Mouse (Mus musculus): ENCODE data around the gene Olfr750. TPM values are rescaled to one million over a fixed set of nuclear protein-coding genes. Genes with fewer than 3 reads are reported as not detected.

The Olfr750 gene
- 0.07 TPM in 1 of 2 replicates, not detected in the other for polyA plus RNA-seq (2015; fragmentation: Nextera tagmentation; extraction: Ambion mirVana)

DNA sequence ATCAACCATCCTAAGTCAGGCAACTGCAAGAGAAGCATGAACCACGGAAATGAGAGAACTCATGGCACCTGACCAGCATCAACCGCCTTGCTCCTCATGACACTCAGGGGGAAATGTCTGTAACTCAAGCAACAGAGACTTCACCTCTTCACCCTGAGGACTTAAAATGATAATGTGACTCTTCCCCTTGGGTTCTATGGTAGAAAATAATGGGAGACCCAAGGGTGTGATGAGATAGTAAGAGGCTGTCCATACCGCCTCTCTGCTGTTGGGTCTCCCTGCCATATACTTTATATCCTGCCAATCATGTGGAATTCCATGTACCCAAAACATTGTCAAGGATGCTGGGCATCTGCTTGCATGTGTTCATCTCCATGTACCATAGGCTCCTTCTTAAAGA, at the start of gene Olfr750:
TSS of gene Olfr750 (minus strand) at position 101 of the 400 bp plus-strand sequence.
- no peak within 1 kb of the TSS for H3K4me3 ChIP-seq (ENCODE audit: low read depth, low read length)
- no peaks in the 10 kb centered on the region for H3K9me3 ChIP-seq (replicated peaks; ENCODE audit: control insufficient read depth, low read length, poor library complexity, severe bottlenecking)
- H3K36me3 ChIP-seq (ENCODE audit: control insufficient read depth, insufficient read depth, low read length) = no peaks in the 10 kb centered on the region
- H3K27ac ChIP-seq (ENCODE audit: low read length) = no peak within 1 kb of the TSS
- H3K4me2 ChIP-seq (ENCODE audit: low read length) = no peak within 1 kb of the TSS
- ATAC-seq = no peak
- WGBS = 82% methylated on average over 3 of the region's 3 CpGs
- no peak within 1 kb of the TSS for H3K9ac ChIP-seq (ENCODE audit: low read depth, low read length)
- no peaks in the 10 kb centered on the region for H3K27me3 ChIP-seq (ENCODE audit: control insufficient read depth, insufficient read depth, low read depth, low read length)
- no peaks in the 10 kb centered on the region for H3K4me1 ChIP-seq (ENCODE audit: control insufficient read depth, insufficient read depth, low read length)

DNA sequence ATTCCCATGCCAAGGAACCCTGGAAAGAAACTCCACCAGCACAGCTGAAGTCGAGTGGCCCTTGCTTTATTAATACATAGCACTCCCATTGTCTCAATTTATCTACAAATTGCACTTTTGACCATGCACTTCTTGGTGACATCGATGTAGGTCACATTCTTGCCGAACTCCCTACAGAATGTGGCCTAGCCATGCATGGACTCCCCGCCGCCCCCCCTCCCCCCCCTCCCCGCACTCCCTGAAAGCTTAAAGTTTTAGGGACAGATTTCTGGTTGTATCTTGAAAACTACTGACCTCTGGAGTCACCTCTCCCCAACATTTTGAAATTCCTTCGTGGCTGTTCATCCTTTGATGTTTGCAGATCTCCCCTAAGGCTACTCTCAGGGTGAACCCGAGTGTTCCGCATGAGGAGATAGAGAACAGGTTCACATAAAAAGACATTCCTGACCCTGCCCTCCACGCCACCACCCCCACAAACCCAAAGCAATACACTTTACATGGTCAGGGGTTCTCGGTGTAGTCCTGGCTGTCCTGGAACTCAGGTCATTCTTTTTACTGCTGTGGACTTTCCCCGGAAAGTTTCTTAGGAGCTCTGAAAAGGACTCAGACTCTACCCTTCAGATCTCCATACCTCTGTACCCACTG, 39.8 kb upstream of the Olfr750 start, which contains the start of gene Eddm3b:
TSS of gene Eddm3b (plus strand) at position 511 of the 645 bp plus-strand sequence.
- H3K9me3 ChIP-seq (replicated peaks; ENCODE audit: control insufficient read depth, low read length, poor library complexity, severe bottlenecking) = 0 out of 2 replicates have a peak, but pooled peaks cover 2% of the 10 kb centered on the region
- H3K36me3 ChIP-seq (ENCODE audit: control insufficient read depth, insufficient read depth, low read length) = no peaks in the 10 kb centered on the region
- no peak within 1 kb of the TSS for H3K9ac ChIP-seq (ENCODE audit: low read depth, low read length)
- H3K4me2 ChIP-seq (ENCODE audit: low read length) = peak within 1 kb of the TSS; percentile 31; the same call in 1 of the 2 replicates
- H3K4me3 ChIP-seq (ENCODE audit: low read depth, low read length) = no peak within 1 kb of the TSS
- no peak within 1 kb of the TSS for H3K27ac ChIP-seq (ENCODE audit: low read length)
- WGBS = 41% methylated on average over 12 of the region's 12 CpGs
- no peak for ATAC-seq
- no peaks in the 10 kb centered on the region for H3K27me3 ChIP-seq (ENCODE audit: control insufficient read depth, insufficient read depth, low read depth, low read length)
- no peaks in the 10 kb centered on the region for H3K4me1 ChIP-seq (ENCODE audit: control insufficient read depth, insufficient read depth, low read length)

DNA sequence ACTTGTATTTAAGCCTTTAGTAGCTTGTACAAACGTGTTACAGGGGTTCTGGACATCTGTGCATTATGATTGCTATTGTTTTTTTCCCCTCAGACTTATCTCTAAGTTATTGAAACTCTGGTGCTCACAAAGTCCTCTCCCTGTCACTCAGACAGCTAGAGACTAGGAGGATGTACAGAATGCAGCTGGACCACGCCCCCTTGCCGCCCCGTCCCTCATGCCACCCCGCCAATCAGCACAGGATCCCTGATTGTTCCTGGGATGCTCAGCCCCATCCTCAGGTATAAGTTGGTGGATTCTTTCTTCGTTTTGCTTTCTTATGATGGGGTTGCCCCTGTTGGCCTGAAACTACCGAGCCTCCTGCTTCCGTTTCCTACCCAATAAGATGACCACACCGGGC, 39.2 kb upstream of the Olfr750 start:
- 25% methylated on average over 9 of the region's 9 CpGs for WGBS

DNA sequence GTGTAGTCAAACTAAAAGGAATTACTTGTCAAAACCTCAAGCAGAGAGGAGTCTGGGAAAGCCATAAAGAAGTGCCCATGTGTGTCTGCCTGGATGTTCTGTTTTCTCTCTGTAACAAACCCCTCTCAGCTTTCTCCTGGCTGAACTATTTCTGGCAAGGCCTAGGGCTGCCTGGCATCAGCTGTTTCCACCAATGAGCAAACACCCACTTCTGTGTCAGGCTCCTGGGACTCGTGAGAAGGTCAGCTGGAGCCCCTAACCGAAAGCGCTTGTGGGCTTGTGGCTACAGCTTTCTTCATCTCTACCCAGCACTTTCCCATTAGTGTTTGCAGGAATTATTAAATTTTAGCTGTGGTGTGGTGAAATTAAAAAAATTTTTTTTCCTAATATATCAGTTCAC, 37.7 kb upstream of the Olfr750 start:
- no peak overlapping the region for H3K27ac ChIP-seq (ENCODE audit: low read length)
- no peak overlapping the region for H3K4me3 ChIP-seq (ENCODE audit: low read depth, low read length)
- no peak overlapping the region for H3K4me2 ChIP-seq (ENCODE audit: low read length)
- no peaks in the 10 kb centered on the region for H3K4me1 ChIP-seq (ENCODE audit: control insufficient read depth, insufficient read depth, low read length)
- H3K27me3 ChIP-seq (ENCODE audit: control insufficient read depth, insufficient read depth, low read depth, low read length) = no peaks in the 10 kb centered on the region
- H3K9me3 ChIP-seq (replicated peaks; ENCODE audit: control insufficient read depth, low read length, poor library complexity, severe bottlenecking) = no peaks in the 10 kb centered on the region
- no peaks in the 10 kb centered on the region for H3K36me3 ChIP-seq (ENCODE audit: control insufficient read depth, insufficient read depth, low read length)
- ATAC-seq = no peak
- no peak overlapping the region for H3K9ac ChIP-seq (ENCODE audit: low read depth, low read length)
- 80% methylated on average over 3 of the region's 3 CpGs for WGBS

More for the DNA sequence above, 39.2 kb upstream of the Olfr750 start:
- Histone ChIP-seq H3K9ac (ENCODE audit: low read depth, low read length) (no peak overlapping the region), H3K27me3 (ENCODE audit: control insufficient read depth, insufficient read depth, low read depth, low read length) (no peaks in the 10 kb centered on the region), H3K4me1 (ENCODE audit: control insufficient read depth, insufficient read depth, low read length) (no peaks in the 10 kb centered on the region), H3K4me2 (ENCODE audit: low read length) (peak overlapping the region; percentile 31; the same call in 1 of the 2 replicates), H3K27ac (ENCODE audit: low read length) (no peak overlapping the region), H3K9me3 (replicated peaks; ENCODE audit: control insufficient read depth, low read length, poor library complexity, severe bottlenecking) (no peaks in the 10 kb centered on the region), H3K4me3 (ENCODE audit: low read depth, low read length) (no peak overlapping the region), H3K36me3 (ENCODE audit: control insufficient read depth, insufficient read depth, low read length) (no peaks in the 10 kb centered on the region)
- no peak for ATAC-seq

DNA sequence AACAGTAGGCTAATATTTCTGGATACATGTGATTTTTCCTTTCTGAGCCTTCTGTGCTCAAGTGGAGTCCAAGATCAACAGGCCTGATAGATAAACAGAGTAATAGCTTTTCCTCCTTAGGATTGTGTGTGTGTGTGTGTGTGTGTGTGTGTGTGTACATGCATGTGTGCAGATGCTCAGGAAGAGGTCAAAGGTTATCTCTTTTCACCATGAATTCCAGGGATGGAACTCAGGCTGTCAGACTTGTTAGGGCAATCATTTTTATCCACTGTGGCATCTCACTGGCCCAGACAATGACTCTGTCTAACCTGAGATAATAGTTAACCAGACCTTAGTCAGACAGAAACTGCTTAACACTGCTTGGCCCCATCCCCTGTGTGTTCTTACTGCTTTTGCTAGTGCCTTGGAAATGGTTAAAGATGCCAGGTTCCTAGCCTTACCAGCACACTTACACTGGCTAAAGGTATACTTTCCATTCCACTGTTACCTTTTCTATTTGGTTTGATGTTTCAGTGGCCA, 32.3 kb upstream of the Olfr750 start:
- Histone ChIP-seq H3K36me3 (ENCODE audit: control insufficient read depth, insufficient read depth, low read length) (no peaks in the 10 kb centered on the region), H3K9me3 (replicated peaks; ENCODE audit: control insufficient read depth, low read length, poor library complexity, severe bottlenecking) (no peaks in the 10 kb centered on the region), H3K4me2 (ENCODE audit: low read length) (no peak overlapping the region), H3K9ac (ENCODE audit: low read depth, low read length) (no peak overlapping the region), H3K27me3 (ENCODE audit: control insufficient read depth, insufficient read depth, low read depth, low read length) (no peaks in the 10 kb centered on the region), H3K4me3 (ENCODE audit: low read depth, low read length) (no peak overlapping the region), H3K27ac (ENCODE audit: low read length) (no peak overlapping the region), H3K4me1 (ENCODE audit: control insufficient read depth, insufficient read depth, low read length) (no peaks in the 10 kb centered on the region)
- no peak for ATAC-seq

DNA sequence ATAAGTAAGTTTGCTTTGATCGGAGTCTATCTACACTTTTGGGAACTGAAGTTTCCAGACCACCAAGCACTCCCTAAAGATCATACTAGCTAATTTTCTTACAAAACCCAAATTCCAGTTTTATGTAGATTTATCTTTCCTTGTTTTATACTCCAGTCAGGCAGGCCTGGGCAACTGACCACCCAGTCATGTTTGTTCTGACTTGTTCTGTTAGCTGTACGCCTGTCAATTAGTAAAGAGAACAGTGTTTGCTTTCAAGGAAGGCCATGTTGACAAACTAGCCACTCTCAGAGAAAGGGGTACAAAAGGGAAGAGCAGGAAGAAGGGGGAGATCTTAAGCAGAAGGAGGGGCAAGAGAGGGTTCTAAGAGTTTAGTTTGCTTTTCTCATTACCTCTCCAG, 30.1 kb upstream of the Olfr750 start:
- no peaks in the 10 kb centered on the region for H3K9me3 ChIP-seq (replicated peaks; ENCODE audit: control insufficient read depth, low read length, poor library complexity, severe bottlenecking)
- H3K4me1 ChIP-seq (ENCODE audit: control insufficient read depth, insufficient read depth, low read length) = no peaks in the 10 kb centered on the region
- H3K9ac ChIP-seq (ENCODE audit: low read depth, low read length) = no peak overlapping the region
- no peaks in the 10 kb centered on the region for H3K36me3 ChIP-seq (ENCODE audit: control insufficient read depth, insufficient read depth, low read length)
- no peaks in the 10 kb centered on the region for H3K27me3 ChIP-seq (ENCODE audit: control insufficient read depth, insufficient read depth, low read depth, low read length)
- ATAC-seq = no peak
- 86% methylated on average over 2 of the region's 2 CpGs for WGBS
- no peak overlapping the region for H3K4me2 ChIP-seq (ENCODE audit: low read length)
- no peak overlapping the region for H3K27ac ChIP-seq (ENCODE audit: low read length)
- no peak overlapping the region for H3K4me3 ChIP-seq (ENCODE audit: low read depth, low read length)

DNA sequence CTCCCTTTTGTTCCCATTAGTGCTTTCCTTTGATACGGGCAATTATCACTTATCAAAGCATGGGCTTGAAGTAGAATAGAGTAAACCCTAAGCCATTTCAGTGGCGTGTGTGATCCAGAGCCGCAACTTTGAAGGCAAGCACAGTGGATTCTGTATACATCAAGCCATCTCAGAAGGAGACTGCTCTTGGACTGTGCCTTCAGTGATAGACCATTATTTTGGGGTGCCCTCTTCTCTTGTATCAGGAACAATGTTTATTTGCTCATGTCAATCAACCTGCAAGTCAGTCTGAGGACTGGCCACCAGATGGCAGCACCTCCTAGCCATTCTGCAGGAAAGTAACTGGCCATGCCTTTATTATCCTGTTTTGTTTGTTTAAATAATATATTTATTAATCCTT, 29.0 kb upstream of the Olfr750 start:
- peak; percentile 37; the same call in 1 of the 2 replicates for ATAC-seq
- no peaks in the 10 kb centered on the region for H3K9me3 ChIP-seq (replicated peaks; ENCODE audit: control insufficient read depth, low read length, poor library complexity, severe bottlenecking)
- no peak overlapping the region for H3K27ac ChIP-seq (ENCODE audit: low read length)
- no peak overlapping the region for H3K4me3 ChIP-seq (ENCODE audit: low read depth, low read length)
- no peak overlapping the region for H3K9ac ChIP-seq (ENCODE audit: low read depth, low read length)
- no peaks in the 10 kb centered on the region for H3K4me1 ChIP-seq (ENCODE audit: control insufficient read depth, insufficient read depth, low read length)
- no peaks in the 10 kb centered on the region for H3K36me3 ChIP-seq (ENCODE audit: control insufficient read depth, insufficient read depth, low read length)
- WGBS = 60% methylated on average over 3 of the region's 3 CpGs
- H3K27me3 ChIP-seq (ENCODE audit: control insufficient read depth, insufficient read depth, low read depth, low read length) = no peaks in the 10 kb centered on the region
- H3K4me2 ChIP-seq (ENCODE audit: low read length) = no peak overlapping the region

DNA sequence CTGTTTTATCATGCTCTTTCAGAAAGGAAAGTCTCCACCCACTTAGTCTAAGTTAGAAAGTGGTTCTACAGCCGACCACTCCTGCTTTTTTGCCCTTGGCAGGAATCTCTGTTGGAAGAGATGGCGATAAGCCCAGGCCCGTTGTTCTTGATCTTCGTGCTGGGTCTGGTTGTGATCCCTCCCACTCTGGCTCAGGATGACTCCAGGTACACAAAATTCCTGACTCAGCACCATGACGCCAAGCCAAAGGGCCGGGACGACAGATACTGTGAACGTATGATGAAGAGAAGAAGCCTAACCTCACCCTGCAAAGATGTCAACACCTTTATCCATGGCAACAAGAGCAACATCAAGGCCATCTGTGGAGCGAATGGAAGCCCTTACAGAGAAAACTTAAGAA, 27.0 kb upstream of the Olfr750 start:
- Histone ChIP-seq H3K9ac (ENCODE audit: low read depth, low read length) (no peak overlapping the region), H3K27ac (ENCODE audit: low read length) (no peak overlapping the region), H3K36me3 (ENCODE audit: control insufficient read depth, insufficient read depth, low read length) (no peaks in the 10 kb centered on the region), H3K27me3 (ENCODE audit: control insufficient read depth, insufficient read depth, low read depth, low read length) (no peaks in the 10 kb centered on the region), H3K4me1 (ENCODE audit: control insufficient read depth, insufficient read depth, low read length) (no peaks in the 10 kb centered on the region), H3K9me3 (replicated peaks; ENCODE audit: control insufficient read depth, low read length, poor library complexity, severe bottlenecking) (no peaks in the 10 kb centered on the region), H3K4me3 (ENCODE audit: low read depth, low read length) (no peak overlapping the region), H3K4me2 (ENCODE audit: low read length) (no peak overlapping the region)
- whole genome bisulfite sequencing = 78% methylated on average over 9 of the region's 9 CpGs
- no peak for ATAC-seq

DNA sequence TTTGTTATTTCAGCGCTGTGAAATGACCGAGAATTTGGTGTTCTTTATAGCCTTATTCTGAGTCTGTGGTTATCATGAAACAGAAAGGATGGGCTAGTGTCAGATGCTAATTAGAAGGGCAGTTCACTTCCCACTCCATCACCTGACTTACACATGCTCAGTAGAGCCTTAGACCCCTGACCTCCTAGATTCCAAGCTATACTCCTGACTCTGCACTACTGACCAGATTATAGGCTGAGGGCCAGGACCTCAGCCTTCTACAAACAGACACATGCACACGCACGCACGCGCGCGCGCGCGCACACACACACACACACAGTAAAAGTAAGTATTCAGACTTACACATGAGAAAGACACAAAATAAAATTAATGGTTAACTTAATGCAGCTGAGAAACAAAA, 24.7 kb upstream of the Olfr750 start:
- Histone ChIP-seq H3K27me3 (ENCODE audit: control insufficient read depth, insufficient read depth, low read depth, low read length) (no peaks in the 10 kb centered on the region), H3K27ac (ENCODE audit: low read length) (no peak overlapping the region), H3K4me3 (ENCODE audit: low read depth, low read length) (no peak overlapping the region), H3K4me1 (ENCODE audit: control insufficient read depth, insufficient read depth, low read length) (no peaks in the 10 kb centered on the region), H3K9ac (ENCODE audit: low read depth, low read length) (no peak overlapping the region), H3K9me3 (replicated peaks; ENCODE audit: control insufficient read depth, low read length, poor library complexity, severe bottlenecking) (no peaks in the 10 kb centered on the region), H3K4me2 (ENCODE audit: low read length) (no peak overlapping the region), H3K36me3 (ENCODE audit: control insufficient read depth, insufficient read depth, low read length) (no peaks in the 10 kb centered on the region)
- ATAC-seq = no peak
- WGBS = 96% methylated on average over 11 of the region's 11 CpGs

All from midbrain, embryonic 16.5 days (tissue).